Mouse (Mus musculus) midbrain, embryonic 12.5 days (tissue): Measurements from ENCODE around the gene Klra6. TPM values are rescaled to one million over a fixed set of nuclear protein-coding genes. Genes with fewer than 3 reads are reported as not detected.
"Not testable (repeated sequence)": the region's sequence is repeated elsewhere in the genome, so short reads cannot be mapped to it uniquely, and the experiment has no call there.

Source experiments
- ATAC-seq: fragments of 200-750 bp; cut with Nextera tagmentation; 2 replicates; pipeline ENCODE4 v1.8.0; 2017; ENCODE audit warnings: low read depth, moderate TSS enrichment, moderate library complexity; ENCODE audit not compliant: low FRiP score
- H3K27ac ChIP-seq: fragments of 300-500 bp; sonication (generic); replicated peaks from 2 replicates; pipeline ENCODE4 v1.5.1; 2016; ENCODE audit warnings: mild to moderate bottlenecking
- H3K27me3 ChIP-seq: fragments of 300-500 bp; sonication (generic); 2 replicates; pipeline ENCODE4 v1.6.1; 2016; ENCODE audit warnings: mild to moderate bottlenecking
- H3K36me3 ChIP-seq: fragments of 300-500 bp; sonication (generic); 2 replicates; pipeline ENCODE4 v1.6.1; 2016
- H3K4me1 ChIP-seq: fragments of 300-500 bp; sonication (generic); 2 replicates; pipeline ENCODE4 v1.6.1; 2016
- H3K4me2 ChIP-seq: fragments of 300-500 bp; sonication (generic); replicated peaks from 2 replicates; pipeline ENCODE4 v1.6.1; 2016; ENCODE audit warnings: mild to moderate bottlenecking, moderate library complexity
- H3K4me3 ChIP-seq: fragments of 300-500 bp; sonication (generic); 2 replicates; pipeline ENCODE4 v1.5.1; 2016; ENCODE audit warnings: mild to moderate bottlenecking
- H3K9ac ChIP-seq: fragments of 300-500 bp; sonication (generic); replicated peaks from 2 replicates; pipeline ENCODE4 v1.6.1; 2016; ENCODE audit warnings: mild to moderate bottlenecking, moderate library complexity
- H3K9me3 ChIP-seq: fragments of 300-500 bp; sonication (generic); 2 replicates; pipeline ENCODE4 v1.6.1; 2016; ENCODE audit warnings: mild to moderate bottlenecking
- WGBS: fragments of 180-500 bp; shearing (Covaris S2); methylation state at CpG from one replicate; pipeline ENCODE4 v1.1.7; 2016; 5-methylcytosine and 5-hydroxymethylcytosine counted together
- polyA plus RNA-seq: library from polyadenylated mRNA; unstranded; fragments of >200 nt; fragmentation: Nextera tagmentation; extraction: Ambion mirVana; gene quantifications from 2 replicates; pipeline ENCODE4 v1.2.1, GENCODE M21; 2016

Gene Klra6
- polyA plus RNA-seq = not detected in 2 replicates

DNA sequence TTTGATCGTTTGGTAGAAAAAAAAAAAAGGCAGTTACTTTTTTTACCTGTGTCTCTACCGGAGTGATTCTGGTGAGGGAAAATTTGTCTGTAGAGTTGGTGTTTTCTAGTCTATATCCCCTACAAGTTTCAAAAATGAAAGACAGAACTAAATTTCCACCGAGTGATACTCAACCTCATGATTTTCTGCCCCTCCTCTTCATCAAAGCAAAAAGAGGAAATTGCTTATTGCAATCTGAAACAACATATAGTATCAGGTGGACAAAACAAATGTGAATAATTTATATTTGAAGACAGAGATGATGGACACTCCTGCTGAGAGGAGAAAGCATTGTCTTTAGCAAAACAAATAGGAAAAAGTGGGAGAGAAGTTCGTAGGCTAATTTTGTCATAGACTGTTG, at the start of gene Klra6:
TSS of gene Klra6 (minus strand) at position 101 of the 400 bp plus-strand sequence.
- no peak within 1 kb of the TSS for H3K4me3 ChIP-seq
- H3K36me3 ChIP-seq = no peaks in the 10 kb centered on the region
- no peak within 1 kb of the TSS for H3K27ac ChIP-seq
- H3K4me1 ChIP-seq = no peaks in the 10 kb centered on the region
- no peaks in the 10 kb centered on the region for H3K27me3 ChIP-seq
- H3K4me2 ChIP-seq = no peak within 1 kb of the TSS
- ATAC-seq = no peak
- no peak within 1 kb of the TSS for H3K9ac ChIP-seq
- 78% methylated on average over 4 of the region's 4 CpGs for WGBS
- 0 out of 2 replicates have a peak, but pooled peaks cover 8% of the 10 kb centered on the region for H3K9me3 ChIP-seq

- 68% methylated on average over 1 of the region's 1 CpGs for WGBS
- not testable (repeated sequence) for H3K4me2 ChIP-seq, H3K4me1 ChIP-seq, H3K9ac ChIP-seq, H3K4me3 ChIP-seq, H3K27me3 ChIP-seq, H3K27ac ChIP-seq, H3K36me3 ChIP-seq, ATAC-seq
- H3K9me3 ChIP-seq = peaks cover 13% of the 10 kb centered on the region
These were observed 40.4 kb upstream of the Klra6 start, which contains the start of gene Klra4 for GRCm38 (mm10) chr6:130067171-130067570. Gene Klra4, minus strand, starts transcription at chr6:130067271.

- 79% methylated on average over 5 of the region's 5 CpGs for WGBS
- Histone ChIP-seq H3K9ac (no peak overlapping the region), H3K9me3 (peaks cover 6% of the 10 kb centered on the region; the same call in 1 of the 2 replicates), H3K4me1 (no peaks in the 10 kb centered on the region), H3K27me3 (no peaks in the 10 kb centered on the region), H3K36me3 (no peaks in the 10 kb centered on the region), H3K4me3 (no peak overlapping the region), H3K4me2 (no peak overlapping the region), H3K27ac (no peak overlapping the region)
- no peak for ATAC-seq
These were observed 38.4 kb upstream of the Klra6 start for GRCm38 (mm10) chr6:130065196-130065595.

DNA sequence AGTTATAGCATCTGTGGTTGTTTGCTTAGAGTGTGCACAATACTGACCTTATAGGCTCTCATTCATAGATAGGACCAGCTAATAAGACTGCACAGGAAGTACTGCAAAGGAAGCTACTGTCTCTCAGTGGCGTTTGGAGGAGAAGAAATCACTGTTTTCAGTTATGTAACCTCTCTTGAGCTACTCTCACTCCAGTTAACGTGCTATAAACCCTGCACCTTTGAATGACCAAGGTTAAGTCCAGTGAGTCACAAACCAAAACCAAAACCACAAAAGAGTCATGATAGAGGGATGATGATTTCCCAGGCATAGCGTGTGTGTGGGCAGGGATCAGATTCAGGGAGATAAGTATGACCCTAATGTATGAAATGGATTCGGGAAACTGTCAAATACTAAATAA, 8.4 kb upstream of the Klra6 start:
- not testable (repeated sequence) for H3K36me3 ChIP-seq, H3K27me3 ChIP-seq, H3K4me3 ChIP-seq, H3K9ac ChIP-seq, ATAC-seq, H3K4me1 ChIP-seq, H3K4me2 ChIP-seq, H3K27ac ChIP-seq
- 55% methylated on average over 4 of the region's 4 CpGs for WGBS
- peaks cover 11% of the 10 kb centered on the region; the same call in 1 of the 2 replicates for H3K9me3 ChIP-seq

- not testable (repeated sequence) for H3K9ac ChIP-seq, H3K36me3 ChIP-seq, H3K4me2 ChIP-seq, H3K4me3 ChIP-seq, H3K27ac ChIP-seq, H3K4me1 ChIP-seq, ATAC-seq, H3K9me3 ChIP-seq, H3K27me3 ChIP-seq
These were observed 4.8 kb upstream of the Klra6 start for GRCm38 (mm10) chr6:130031493-130032089.

Other genes with a start within 250 kb of the Klra6 start
- gene Gm156, start 242.7 kb downstream of the Klra6 start, polyA plus RNA-seq = not detected in 2 replicates
- gene Gm17631, start 164.3 kb downstream of the Klra6 start, polyA plus RNA-seq = not detected in 2 replicates
- not detected in 2 replicates for gene Klra17, start 150.3 kb downstream of the Klra6 start, polyA plus RNA-seq
- not detected in 2 replicates for gene Klra5, start 109.3 kb downstream of the Klra6 start, polyA plus RNA-seq
- gene Klra4, start 40.3 kb upstream of the Klra6 start, polyA plus RNA-seq = not detected in 2 replicates
- gene Klra8, start 102.9 kb upstream of the Klra6 start, polyA plus RNA-seq = not detected in 2 replicates
- not detected in 2 replicates for gene Klra9, start 166.2 kb upstream of the Klra6 start, polyA plus RNA-seq
- not detected in 2 replicates for gene Klra7, start 206.4 kb upstream of the Klra6 start, polyA plus RNA-seq